Mouse (Mus musculus): ENCODE data around the gene Acer3.

- TF ChIP-seq POLR2A (IDR thresholded peaks at IDR 0.05; ENCODE audit: low read depth, low read length) (no peak), CTCF (IDR thresholded peaks at IDR 0.05; ENCODE audit: extremely low read depth, insufficient read length, insufficient replicate concordance, low read depth, low read length) (no peak)
These were observed 131.3 kb downstream of the Acer3 start for GRCm38 (mm10) chr7:98189745-98190144.

All from small intestine, adult 2 months (tissue).